8 mouse cellular contexts compared by ENCODE assay signal in the genomic region with DNA sequence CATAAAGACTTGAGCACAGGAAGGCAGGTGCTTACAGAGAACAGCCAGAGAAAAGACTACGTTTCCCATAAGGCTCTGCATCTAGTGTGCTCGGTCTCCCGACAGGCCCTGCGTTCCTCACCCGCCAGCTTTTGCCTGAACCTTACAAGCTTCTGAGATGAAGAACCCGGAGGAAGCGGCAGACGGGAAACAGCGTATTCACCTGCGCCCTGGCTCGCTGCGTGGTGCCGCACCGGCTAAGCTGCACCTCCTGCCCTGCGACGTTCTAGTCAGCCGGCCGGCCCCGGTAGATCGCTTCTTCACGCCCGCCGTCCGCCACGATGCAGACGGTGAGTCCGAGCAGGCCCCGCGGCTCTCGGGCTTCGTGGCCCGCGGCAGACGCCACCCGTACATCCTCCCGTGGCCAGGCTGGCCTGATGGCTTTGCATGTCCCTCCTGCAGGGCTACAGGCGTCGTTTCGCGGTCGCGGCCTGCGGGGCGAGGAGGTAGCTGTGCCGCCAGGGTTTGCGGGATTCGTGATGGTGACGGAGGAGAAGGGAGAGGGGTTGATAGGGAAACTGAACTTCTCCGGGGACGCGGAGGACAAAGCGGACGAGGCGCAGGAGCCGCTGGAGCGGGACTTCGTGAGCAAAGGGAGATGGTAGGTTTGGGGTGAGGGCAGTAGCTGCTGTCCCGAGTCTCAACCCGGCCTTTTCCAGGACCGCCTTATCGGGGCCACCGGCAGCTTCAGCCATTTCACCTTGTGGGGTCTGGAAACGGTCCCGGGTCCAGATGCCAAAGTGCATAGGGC. TPM values are rescaled to one million over a fixed set of nuclear protein-coding genes. Genes with fewer than 3 reads are reported as not detected.
A peak's percentile ranks its signal among the peaks of the same experiment; 100 is the strongest.
DNase-seq lines count a peak whose midpoint lies in the region; ATAC-seq and TF ChIP-seq lines count a peak whose summit lies in the region.

A gene (plus strand): TSS at position 122 of the 790 bp plus-strand sequence.

- H3K79me2 ChIP-seq in CH12.LX (replicated peaks; ENCODE audit: control insufficient read depth, extremely low read depth, insufficient read depth, poor library complexity, severe bottlenecking) = peaks cover 12% of the 10 kb centered on the region

- peak within 1 kb of the TSS; percentile 74 to 99 (median 86) for H3K4me3 ChIP-seq in CH12.LX (replicated peaks in 1 of 3; ENCODE audit: low read depth in 2 of 3, low read length in 2 of 3, poor library complexity in 1 of 3)
- H3K4me3 ChIP-seq in forebrain, embryonic 11.5 days (ENCODE audit: low read depth, low read length) = peak within 1 kb of the TSS; percentile 94
- peak within 1 kb of the TSS; percentile 80 for H3K4me3 ChIP-seq in heart, embryonic 16.5 days (ENCODE audit: low read length)
- peak within 1 kb of the TSS; percentile 91 for H3K4me3 ChIP-seq in liver, embryonic 15.5 days (replicated peaks)
- peak within 1 kb of the TSS; percentile 74 for H3K4me3 ChIP-seq in neural tube, embryonic 13.5 days
- peak within 1 kb of the TSS; percentile 87 for H3K4me3 ChIP-seq in testis, adult 2 months (ENCODE audit: control insufficient read depth, low read depth, low read length)

- no peaks in the 10 kb centered on the region for H3K27me3 ChIP-seq in CH12.LX (replicated peaks)
- no peaks in the 10 kb centered on the region for H3K27me3 ChIP-seq in forebrain, embryonic 11.5 days (ENCODE audit: control insufficient read depth, insufficient read depth, low read length)
- H3K27me3 ChIP-seq in heart, embryonic 16.5 days (ENCODE audit: control insufficient read depth, insufficient read depth, low read length) = no peaks in the 10 kb centered on the region
- no peaks in the 10 kb centered on the region for H3K27me3 ChIP-seq in liver, embryonic 15.5 days
- no peaks in the 10 kb centered on the region for H3K27me3 ChIP-seq in neural tube, embryonic 13.5 days
- H3K27me3 ChIP-seq in testis, adult 2 months (ENCODE audit: control insufficient read depth, insufficient read depth, low read length) = no peaks in the 10 kb centered on the region

- H3K36me3 ChIP-seq in CH12.LX (replicated peaks in 1 of 2; ENCODE audit: control insufficient read depth in 1 of 2, insufficient read depth in 1 of 2, low read length in 1 of 2) = peaks cover 38 to 40% of the 10 kb centered on the region in 2 experiments
- peaks cover 12% of the 10 kb centered on the region for H3K36me3 ChIP-seq in forebrain, embryonic 11.5 days (ENCODE audit: control insufficient read depth, insufficient read depth, low read length)
- peaks cover 38% of the 10 kb centered on the region for H3K36me3 ChIP-seq in heart, embryonic 16.5 days (ENCODE audit: control insufficient read depth, insufficient read depth)
- peaks cover 43% of the 10 kb centered on the region for H3K36me3 ChIP-seq in liver, embryonic 15.5 days (replicated peaks)
- H3K36me3 ChIP-seq in neural tube, embryonic 13.5 days = peaks cover 43% of the 10 kb centered on the region
- H3K36me3 ChIP-seq in testis, adult 2 months (ENCODE audit: control insufficient read depth, insufficient read depth, low read length) = peaks cover 6% of the 10 kb centered on the region

- TF ChIP-seq POLR2A in CH12.LX (IDR thresholded peaks at IDR 0.05; ENCODE audit: low read depth, low read length) = peak; percentile 86
- TF ChIP-seq POLR2A in testis, adult 2 months (IDR thresholded peaks at IDR 0.05; ENCODE audit: control insufficient read depth, low read depth, low read length) = peak; percentile 60

- no peak for TF ChIP-seq RAD21 in CH12.LX (IDR thresholded peaks at IDR 0.05; ENCODE audit: low read depth, low read length)

- under 1% methylated on average over 64 of the region's 64 CpGs for WGBS in forebrain, embryonic 11.5 days
- WGBS in heart, embryonic 16.5 days = under 1% methylated on average over 64 of the region's 64 CpGs
- under 1% methylated on average over 64 of the region's 64 CpGs for WGBS in liver, embryonic 15.5 days (ENCODE audit: insufficient replicate concordance)
- WGBS in neural tube, embryonic 13.5 days = under 1% methylated on average over 64 of the region's 64 CpGs

- dilution Hi-C loops in CH12.LX (cut with MboI; ENCODE audit: extremely low pct_ligation_motif_present, extremely low pct_unique_long_range_greater_than_20kb, low sequenced_read_pairs) = no loop called here

- no peaks in the 10 kb centered on the region for H3K9me3 ChIP-seq in CH12.LX (replicated peaks; ENCODE audit: low read length)
- no peaks in the 10 kb centered on the region for H3K9me3 ChIP-seq in forebrain, embryonic 11.5 days (ENCODE audit: control insufficient read depth, low read length)
- H3K9me3 ChIP-seq in heart, embryonic 16.5 days (replicated peaks; ENCODE audit: control insufficient read depth, low read length) = no peaks in the 10 kb centered on the region
- H3K9me3 ChIP-seq in liver, embryonic 15.5 days (replicated peaks) = no peaks in the 10 kb centered on the region
- H3K9me3 ChIP-seq in neural tube, embryonic 13.5 days = no peaks in the 10 kb centered on the region

- in situ Hi-C loops in CH12.LX (cut with MboI; ENCODE audit: low pct_ligation_motif_present, low pct_unique_long_range_greater_than_20kb, low sequenced_read_pairs) = no loop called here

- DNase-seq in CH12.LX (ENCODE audit: extremely low read depth) = peak; percentile 86
- DNase-seq in c-Kit-positive CD71-negative TER-119-negative erythroid progenitor cells, embryonic 14.5 days (ENCODE audit: low read depth) = peak; percentile 61
- DNase-seq in forebrain, embryonic 11.5 days (ENCODE audit: low spot score) = peak; percentile 84
- peak; percentile 83 to 87 for DNase-seq in kidney, postnatal 36 days

- no peak for TF ChIP-seq CTCF in CH12.LX (conservative IDR thresholded peaks at IDR 0.05 in 1 of 2, IDR thresholded peaks at IDR 0.05 in 1 of 2; ENCODE audit: low read depth in 2 of 2, low read length in 2 of 2)
- TF ChIP-seq CTCF in testis, adult 2 months (IDR thresholded peaks at IDR 0.05; ENCODE audit: control insufficient read depth, insufficient read depth, insufficient replicate concordance, low read depth, low read length) = no peak

- peaks cover 10 to 24% of the 10 kb centered on the region in 2 experiments for H3K4me1 ChIP-seq in CH12.LX (ENCODE audit: control insufficient read depth in 1 of 2, insufficient read depth in 2 of 2)
- H3K4me1 ChIP-seq in forebrain, embryonic 11.5 days (replicated peaks; ENCODE audit: control insufficient read depth, insufficient read depth, low read length) = peaks cover 5% of the 10 kb centered on the region; the same call in 1 of the 2 replicates
- peaks cover 11% of the 10 kb centered on the region for H3K4me1 ChIP-seq in heart, embryonic 16.5 days (ENCODE audit: control insufficient read depth, insufficient read depth, low read length)
- H3K4me1 ChIP-seq in liver, embryonic 15.5 days (replicated peaks) = peaks cover 28% of the 10 kb centered on the region
- H3K4me1 ChIP-seq in neural tube, embryonic 13.5 days (replicated peaks) = peaks cover 19% of the 10 kb centered on the region
- peaks cover 12% of the 10 kb centered on the region for H3K4me1 ChIP-seq in testis, adult 2 months (ENCODE audit: control insufficient read depth, insufficient read depth, low read length)

- peak within 1 kb of the TSS; percentile 81 for H3K9ac ChIP-seq in CH12.LX (ENCODE audit: insufficient read depth, low read depth)
- peak within 1 kb of the TSS; percentile 98 for H3K9ac ChIP-seq in forebrain, embryonic 11.5 days (ENCODE audit: low read length)
- H3K9ac ChIP-seq in heart, embryonic 16.5 days (ENCODE audit: low read length) = peak within 1 kb of the TSS; percentile 92
- peak within 1 kb of the TSS; percentile 94 for H3K9ac ChIP-seq in liver, embryonic 15.5 days
- peak within 1 kb of the TSS; percentile 94 for H3K9ac ChIP-seq in neural tube, embryonic 13.5 days

- peak within 1 kb of the TSS; percentile 76 for H3K27ac ChIP-seq in CH12.LX (ENCODE audit: insufficient read depth, low read depth)
- H3K27ac ChIP-seq in forebrain, embryonic 11.5 days (ENCODE audit: low read depth, low read length) = peak within 1 kb of the TSS; percentile 82
- peak within 1 kb of the TSS; percentile 58 for H3K27ac ChIP-seq in heart, embryonic 16.5 days (ENCODE audit: low read length)
- peak within 1 kb of the TSS; percentile 87 for H3K27ac ChIP-seq in liver, embryonic 15.5 days (replicated peaks)
- H3K27ac ChIP-seq in neural tube, embryonic 13.5 days (replicated peaks) = peak within 1 kb of the TSS; percentile 85
- peak within 1 kb of the TSS; percentile 79 for H3K27ac ChIP-seq in testis, adult 2 months (ENCODE audit: control insufficient read depth, insufficient read depth, low read depth, low read length)

- ATAC-seq in forebrain, embryonic 11.5 days (replicated peaks; ENCODE audit: low FRiP score) = peak; percentile 91
- ATAC-seq in heart, embryonic 16.5 days (replicated peaks; ENCODE audit: extremely low read depth, insufficient read depth, low FRiP score) = peak; percentile 86
- ATAC-seq in liver, embryonic 15.5 days (ENCODE audit: insufficient read depth) = peak; percentile 77
- ATAC-seq in neural tube, embryonic 13.5 days (ENCODE audit: low read depth) = peak; percentile 90

- TF ChIP-seq EP300 in CH12.LX (IDR thresholded peaks at IDR 0.05; ENCODE audit: low read length) = no peak

- H3K4me2 ChIP-seq in CH12.LX (ENCODE audit: insufficient read depth, low read depth, poor library complexity, severe bottlenecking) = peak within 1 kb of the TSS; percentile 70
- H3K4me2 ChIP-seq in forebrain, embryonic 11.5 days (ENCODE audit: low read depth, low read length, severe bottlenecking) = peak within 1 kb of the TSS; percentile 94
- peak within 1 kb of the TSS; percentile 94 for H3K4me2 ChIP-seq in heart, embryonic 16.5 days (ENCODE audit: low read depth, low read length)
- H3K4me2 ChIP-seq in liver, embryonic 15.5 days = peak within 1 kb of the TSS; percentile 88
- H3K4me2 ChIP-seq in neural tube, embryonic 13.5 days = peak within 1 kb of the TSS; percentile 89

TF ChIP-seq in CH12.LX, 34 proteins besides CTCF, POLR2A, EP300 and RAD21 (continues in another document):
- no peak for TF ChIP-seq UBTF (IDR thresholded peaks at IDR 0.05; ENCODE audit: low read depth, low read length)
- TF ChIP-seq HCFC1 (IDR thresholded peaks at IDR 0.05; ENCODE audit: low read depth, low read length) = peak; percentile 98
- TF ChIP-seq TCF12 (IDR thresholded peaks at IDR 0.05; ENCODE audit: low read depth, low read length) = peak; percentile 70
- no peak for TF ChIP-seq POLR2AphosphoS2 (IDR thresholded peaks at IDR 0.05; ENCODE audit: low read depth, low read length)
- TF ChIP-seq GABPA (IDR thresholded peaks at IDR 0.05; ENCODE audit: insufficient replicate concordance, low read depth, low read length) = peak; percentile 50; the same call in 1 of the 2 replicates

RNA-seq across cellular contexts. Expression of the gene that starts here (rescaled TPM):
- total RNA-seq in CH12.LX (2012; rRNA removed) = 124 and 164 TPM in 2 replicates
- total RNA-seq in CH12.LX (2014; rRNA removed) = 51.3 and 54.2 TPM in 2 replicates
- polyA plus RNA-seq in CH12.LX (2012; ENCODE audit: insufficient read length, low read depth) = 75.4 and 79.0 TPM in 2 replicates
- polyA plus RNA-seq in forebrain, embryonic 11.5 days (2014; fragmentation: Nextera tagmentation; extraction: Ambion mirVana) = 158 and 198 TPM in 2 replicates
- polyA plus RNA-seq in heart, embryonic 16.5 days (2015; fragmentation: Nextera tagmentation; extraction: Ambion mirVana) = 76.7 and 80.0 TPM in 2 replicates
- 100 and 122 TPM in 2 replicates for polyA plus RNA-seq in liver, embryonic 15.5 days (2015; fragmentation: Nextera tagmentation; extraction: Ambion mirVana)
- polyA plus RNA-seq in neural tube, embryonic 13.5 days (2015; fragmentation: Nextera tagmentation; extraction: Ambion mirVana) = 79.2 and 87.8 TPM in 2 replicates
- polyA plus RNA-seq in testis, adult 2 months (2012; rRNA removed) = 27.3 and 36.7 TPM in 2 replicates

Comparison
In these comparisons a context has a peak if more than half of its experiments do, and no peak if none do; other contexts are left out.
1. Peak in every context shown above with its lines: DNase-seq, ATAC-seq, H3K4me3 ChIP-seq and H3K27ac ChIP-seq.